Mouse (Mus musculus): ENCODE measurements around the gene Snd1.

DNA sequence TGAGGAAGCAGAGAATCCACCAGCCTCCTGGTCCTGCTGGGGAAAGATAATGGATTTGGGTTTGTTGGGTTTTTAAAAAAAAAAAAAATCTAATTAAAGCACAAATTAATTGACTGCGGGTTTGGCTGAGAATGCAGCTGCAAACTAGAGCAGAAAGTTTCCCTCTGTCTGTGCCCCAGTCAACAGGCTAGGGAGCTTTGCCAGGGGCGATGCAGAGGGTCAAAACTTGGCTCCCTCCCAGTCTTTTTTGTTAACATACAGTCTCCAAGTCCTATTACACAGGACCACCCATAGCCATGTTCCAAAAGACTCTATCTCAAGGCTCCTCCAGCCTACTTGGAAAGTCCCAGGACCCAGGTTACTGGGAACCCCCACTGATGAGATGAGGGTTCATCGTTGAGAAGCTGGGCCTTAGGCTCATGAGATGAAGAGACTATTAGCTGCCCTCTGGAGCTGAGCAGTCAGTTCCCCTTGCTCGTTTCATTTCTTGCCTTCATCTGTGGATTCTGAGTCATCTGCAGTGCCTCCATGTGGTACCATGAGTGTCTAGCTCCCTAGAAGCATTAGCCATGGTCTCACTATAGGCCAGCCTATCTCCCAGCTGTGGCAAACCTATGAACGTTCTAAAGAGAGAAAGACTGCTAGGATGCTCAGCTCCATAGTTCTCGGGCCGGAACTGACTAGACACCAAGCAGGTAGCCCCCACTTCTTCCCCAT is 411.9 kb downstream of the Snd1 start:
- TF ChIP-seq CTCF (IDR thresholded peaks at IDR 0.05; ENCODE audit: low read depth): no peak
- no peak for TF ChIP-seq EP300 (IDR thresholded peaks at IDR 0.05; ENCODE audit: low read depth)
